Mouse (Mus musculus) testis, adult 2 months (tissue): ENCODE results near the gene Myo5a. TPM values are rescaled to one million over a fixed set of nuclear protein-coding genes. Genes with fewer than 3 reads are reported as not detected.

Experiments used
- H3K27ac ChIP-seq: fragments of 200-500 bp; 2 replicates; pipeline ENCODE4 v1.5.1; 2012; ENCODE audit warnings: low read depth, low read length; ENCODE audit not compliant: control insufficient read depth, insufficient read depth
- H3K27me3 ChIP-seq: fragments of 200-500 bp; 2 replicates; pipeline ENCODE4 v1.6.1; 2012; ENCODE audit warnings: mild to moderate bottlenecking, low read length, moderate library complexity; ENCODE audit not compliant: control insufficient read depth, insufficient read depth
- H3K36me3 ChIP-seq: fragments of 200-500 bp; 2 replicates; pipeline ENCODE4 v1.6.1; 2012; ENCODE audit warnings: mild to moderate bottlenecking, low read length; ENCODE audit not compliant: control insufficient read depth, insufficient read depth
- H3K4me1 ChIP-seq: fragments of 200-500 bp; 2 replicates; pipeline ENCODE4 v1.6.1; 2012; ENCODE audit warnings: low read length; ENCODE audit not compliant: control insufficient read depth, insufficient read depth
- H3K4me3 ChIP-seq: fragments of 200-500 bp; 2 replicates; pipeline ENCODE4 v1.5.1; 2012; ENCODE audit warnings: low read depth, mild to moderate bottlenecking, low read length, moderate library complexity, mixed read lengths; ENCODE audit not compliant: control insufficient read depth
- CTCF ChIP-seq: fragments of 200-500 bp; IDR thresholded peaks from 2 replicates; pipeline ENCODE4 v1.5.1; 2012; ENCODE audit warnings: low read depth, mild to moderate bottlenecking, inconsistent platforms, low read length, moderate library complexity; ENCODE audit not compliant: control insufficient read depth, insufficient read depth, insufficient replicate concordance
- POLR2A ChIP-seq: fragments of 200-500 bp; IDR thresholded peaks from 2 replicates; pipeline ENCODE4 v1.6.1; 2012; ENCODE audit warnings: low read depth, mild to moderate bottlenecking, inconsistent platforms, low read length, moderate library complexity; ENCODE audit not compliant: control insufficient read depth
- polyA plus RNA-seq: library from polyadenylated mRNA; depleted of rRNA; stranded (reverse); fragments of >200 nt; gene quantifications from 2 replicates; pipeline ENCODE4 v1.2.3, GENCODE M21; 2012

Myo5a gene
- polyA plus RNA-seq, 1 experiment, result 7.6 TPM

GRCm38 (mm10) chr9:75197297-75197696, 126.5 kb downstream of the Myo5a start:
- Histone ChIP-seq H3K4me1 (no peaks in the 10 kb centered on the region), H3K27me3 (no peaks in the 10 kb centered on the region), H3K4me3 (no peak overlapping the region), H3K27ac (no peak overlapping the region), H3K36me3 (peaks cover 2% of the 10 kb centered on the region; the same call in 1 of the 2 replicates)
- no peak for TF ChIP-seq POLR2A
- TF ChIP-seq CTCF, result no peak

- peaks cover 2% of the 10 kb centered on the region; the same call in 1 of the 2 replicates for H3K36me3 ChIP-seq
Observed at GRCm38 (mm10) chr9:75201506-75201905, 130.7 kb downstream of the Myo5a start.

DNA sequence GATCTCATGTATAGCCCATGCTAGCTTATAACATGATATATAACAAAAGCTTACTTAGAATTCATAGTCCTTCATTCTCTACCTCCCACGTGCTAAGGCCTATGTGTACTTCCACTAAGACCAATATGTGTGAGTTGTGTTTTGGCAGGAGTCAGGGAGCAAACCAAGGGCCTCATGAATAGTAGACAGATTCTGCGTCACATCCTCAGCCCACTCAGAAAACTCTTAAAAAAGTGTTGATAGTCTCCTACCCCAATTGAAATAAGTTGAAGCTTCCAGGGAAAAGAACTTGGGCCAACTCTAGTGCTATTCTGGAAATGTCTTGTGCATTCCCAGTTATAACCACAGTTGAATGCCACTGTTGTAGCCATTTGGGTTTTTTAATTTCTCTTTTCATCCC, 131.2 kb downstream of the Myo5a start:
- no peaks in the 10 kb centered on the region for H3K27me3 ChIP-seq
- H3K27ac ChIP-seq, result no peak overlapping the region
- H3K4me3 ChIP-seq, result no peak overlapping the region
- peaks cover 2% of the 10 kb centered on the region; the same call in 1 of the 2 replicates for H3K36me3 ChIP-seq
- no peaks in the 10 kb centered on the region for H3K4me1 ChIP-seq
- TF ChIP-seq CTCF (no peak), POLR2A (no peak)

More at GRCm38 (mm10) chr9:75201506-75201905, 130.7 kb downstream of the Myo5a start:
- no peak for TF ChIP-seq CTCF
- no peak for TF ChIP-seq POLR2A
- Histone ChIP-seq H3K4me1 (no peaks in the 10 kb centered on the region), H3K4me3 (no peak overlapping the region), H3K27ac (no peak overlapping the region), H3K27me3 (no peaks in the 10 kb centered on the region)

GRCm38 (mm10) chr9:75209246-75209645, 138.4 kb downstream of the Myo5a start:
- TF ChIP-seq CTCF, result no peak
- TF ChIP-seq POLR2A, result no peak
- H3K4me3 ChIP-seq, result no peak overlapping the region
- H3K27ac ChIP-seq, result no peak overlapping the region
- no peaks in the 10 kb centered on the region for H3K4me1 ChIP-seq
- no peaks in the 10 kb centered on the region for H3K27me3 ChIP-seq
- no peaks in the 10 kb centered on the region; the same call in 1 of the 2 replicates for H3K36me3 ChIP-seq

- Histone ChIP-seq H3K27ac (no peak overlapping the region), H3K27me3 (no peaks in the 10 kb centered on the region), H3K4me3 (no peak overlapping the region), H3K36me3 (no peaks in the 10 kb centered on the region; the same call in 1 of the 2 replicates), H3K4me1 (no peaks in the 10 kb centered on the region)
- TF ChIP-seq POLR2A (no peak), CTCF (no peak)
Observed at GRCm38 (mm10) chr9:75210269-75210668, 139.5 kb downstream of the Myo5a start.

GRCm38 (mm10) chr9:75214743-75215413, 144.1 kb downstream of the Myo5a start:
- Histone ChIP-seq H3K36me3 (no peaks in the 10 kb centered on the region; the same call in none of the 2 replicates), H3K4me3 (no peak overlapping the region), H3K27ac (no peak overlapping the region), H3K4me1 (no peaks in the 10 kb centered on the region), H3K27me3 (no peaks in the 10 kb centered on the region)
- TF ChIP-seq CTCF, result no peak

GRCm38 (mm10) chr9:75219942-75220341, 149.1 kb downstream of the Myo5a start:
- H3K36me3 ChIP-seq, result no peaks in the 10 kb centered on the region; the same call in none of the 2 replicates
- H3K27ac ChIP-seq, result no peak overlapping the region
- no peaks in the 10 kb centered on the region for H3K27me3 ChIP-seq
- no peak for TF ChIP-seq CTCF
- no peak for TF ChIP-seq POLR2A
- H3K4me3 ChIP-seq, result no peak overlapping the region
- no peaks in the 10 kb centered on the region for H3K4me1 ChIP-seq
